Mouse (Mus musculus) splenic B cell, adult 2 months (primary cell): ENCODE data around the gene Dus2.

Experiments used
- DNase-seq: peaks from one replicate; pipeline ENCODE4 v3.0.0-alpha.2; 2011; ENCODE audit warnings: low read depth, low spot score
- H3K27me3 ChIP-seq: 2 replicates; pipeline ENCODE4 v1.6.1; 2012; ENCODE audit warnings: mild to moderate bottlenecking, low read length, moderate library complexity, mixed read lengths; ENCODE audit not compliant: control insufficient read depth, poor library complexity, insufficient read depth, severe bottlenecking
- H3K36me3 ChIP-seq: 2 replicates; pipeline ENCODE4 v1.6.1; 2012; ENCODE audit warnings: mild to moderate bottlenecking, low read length, moderate library complexity, mixed read lengths; ENCODE audit not compliant: control insufficient read depth, poor library complexity, insufficient read depth, severe bottlenecking

Dus2 gene

GRCm38 (mm10) chr8:106046872-106047559, 55.9 kb downstream of the Dus2 start:
- Histone ChIP-seq H3K27me3 (no peaks in the 10 kb centered on the region), H3K36me3 (peaks cover 3% of the 10 kb centered on the region; the same call in 1 of the 2 replicates)
- DNase-seq, result peak; percentile 16

- Histone ChIP-seq H3K36me3 (peaks cover 3% of the 10 kb centered on the region; the same call in 1 of the 2 replicates), H3K27me3 (no peaks in the 10 kb centered on the region)
- no peak for DNase-seq
These were observed 56.9 kb downstream of the Dus2 start for GRCm38 (mm10) chr8:106047854-106048630.

GRCm38 (mm10) chr8:106049840-106050239, 58.7 kb downstream of the Dus2 start:
- Histone ChIP-seq H3K36me3 (peaks cover 3% of the 10 kb centered on the region; the same call in 1 of the 2 replicates), H3K27me3 (no peaks in the 10 kb centered on the region)
- no peak for DNase-seq

DNA sequence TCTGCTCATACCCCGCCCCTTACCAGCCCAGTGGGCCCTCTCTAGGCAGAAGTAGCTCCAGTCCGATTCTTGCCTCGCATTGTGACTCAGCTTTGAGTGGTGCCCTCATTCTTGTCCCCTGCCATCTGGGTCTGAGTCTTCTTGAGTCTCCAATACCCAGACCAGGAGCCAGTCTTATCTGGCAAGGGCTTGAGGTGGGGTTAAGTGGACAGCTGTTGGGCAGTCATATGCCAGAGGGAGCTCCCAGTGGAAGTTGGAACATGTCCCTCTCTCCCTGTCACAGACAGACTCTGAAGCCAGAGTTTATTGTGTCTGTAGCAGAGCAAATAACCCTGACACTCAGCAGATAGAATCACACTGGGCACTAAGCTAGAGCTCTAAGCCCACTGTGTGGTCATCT, 59.9 kb downstream of the Dus2 start:
- peak; percentile 32 for DNase-seq
- H3K36me3 ChIP-seq, result peaks cover 3% of the 10 kb centered on the region; the same call in 1 of the 2 replicates

GRCm38 (mm10) chr8:106052510-106053089, 61.5 kb downstream of the Dus2 start:
- peak; percentile 96 for DNase-seq
- Histone ChIP-seq H3K27me3 (no peaks in the 10 kb centered on the region), H3K36me3 (peaks cover 3% of the 10 kb centered on the region; the same call in 1 of the 2 replicates)

More for the DNA sequence above, 59.9 kb downstream of the Dus2 start:
- no peaks in the 10 kb centered on the region for H3K27me3 ChIP-seq

- H3K27me3 ChIP-seq, result no peaks in the 10 kb centered on the region
- peaks cover 1% of the 10 kb centered on the region; the same call in 1 of the 2 replicates for H3K36me3 ChIP-seq
- DNase-seq, result peak; percentile 95
These were observed 63.2 kb downstream of the Dus2 start for GRCm38 (mm10) chr8:106054190-106054811.

GRCm38 (mm10) chr8:106055038-106055437, 63.9 kb downstream of the Dus2 start:
- Histone ChIP-seq H3K36me3 (peaks cover 1% of the 10 kb centered on the region; the same call in 1 of the 2 replicates), H3K27me3 (no peaks in the 10 kb centered on the region)

DNA sequence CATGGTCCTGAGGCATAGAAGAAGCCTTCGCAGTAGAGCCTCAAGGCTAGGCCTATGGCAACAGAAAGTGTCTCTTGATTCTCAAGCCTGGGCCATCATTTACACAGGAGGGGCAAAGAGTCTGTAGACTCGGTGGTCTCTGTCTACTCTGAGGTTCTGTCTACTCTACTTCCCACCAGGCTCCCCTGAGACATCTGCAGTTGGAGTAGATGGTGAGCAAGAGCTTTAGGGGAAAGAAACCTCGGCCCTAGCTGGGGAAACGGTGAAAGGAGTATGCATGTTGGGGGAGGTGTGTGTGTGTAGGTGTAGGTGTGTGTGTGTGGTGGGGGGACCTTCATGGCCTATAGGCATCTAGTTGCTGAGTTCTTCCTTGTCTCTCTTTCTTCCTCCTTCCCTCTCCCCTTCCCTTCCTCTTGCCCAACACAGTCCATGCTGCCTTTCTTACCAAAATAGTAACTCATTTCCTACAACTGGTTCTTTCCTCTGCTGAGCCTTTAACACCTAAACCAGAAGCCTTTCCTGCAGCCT, 65.4 kb downstream of the Dus2 start:
- Histone ChIP-seq H3K36me3 (no peaks in the 10 kb centered on the region), H3K27me3 (no peaks in the 10 kb centered on the region)
- DNase-seq, result no peak

More at GRCm38 (mm10) chr8:106055038-106055437, 63.9 kb downstream of the Dus2 start:
- peak; percentile 52 for DNase-seq

GRCm38 (mm10) chr8:106058731-106059612, 67.8 kb downstream of the Dus2 start, which contains the start of gene Nfatc3:
Nfatc3 (plus strand) TSS chr8:106058840.
- Histone ChIP-seq H3K27me3 (no peaks in the 10 kb centered on the region), H3K36me3 (no peaks in the 10 kb centered on the region)
- DNase-seq, result peak; percentile 98

DNA sequence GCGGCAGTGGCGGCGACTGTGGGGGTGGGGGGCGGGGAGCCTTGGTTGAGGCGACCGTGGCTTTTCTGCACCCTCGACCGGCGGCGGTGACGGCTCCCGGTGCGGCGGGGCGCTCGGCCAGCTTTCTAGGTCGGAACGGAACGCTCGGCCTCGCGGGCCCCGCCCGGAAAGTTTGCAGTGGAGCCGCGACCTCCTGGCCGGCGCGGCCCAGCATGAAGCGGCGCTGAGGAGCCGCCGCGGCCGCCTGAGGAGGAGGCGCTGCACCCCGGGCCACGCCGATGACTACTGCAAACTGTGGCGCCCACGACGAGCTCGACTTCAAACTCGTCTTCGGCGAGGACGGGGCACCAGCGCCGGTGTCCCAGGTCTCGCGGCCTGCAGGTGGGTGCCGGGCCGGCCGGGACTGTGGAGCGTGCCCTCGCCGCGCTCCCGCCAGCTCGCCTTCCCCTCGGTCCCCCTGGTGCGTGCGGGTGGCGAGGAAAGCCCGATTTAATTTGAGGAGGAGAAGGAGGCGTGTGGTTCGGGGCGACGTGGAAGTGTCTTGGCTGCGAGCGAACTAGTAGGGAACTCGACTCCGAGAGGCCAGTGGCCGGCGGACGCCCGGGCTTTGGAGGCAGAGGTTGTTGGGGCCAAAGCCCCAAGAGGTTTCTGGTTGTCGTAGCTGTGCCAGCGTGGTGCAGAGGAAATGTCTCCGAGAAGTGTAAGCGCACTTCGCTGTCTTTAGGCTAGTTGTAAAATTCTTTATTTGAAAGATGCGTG, 68.7 kb downstream of the Dus2 start:
- Histone ChIP-seq H3K36me3 (no peaks in the 10 kb centered on the region), H3K27me3 (no peaks in the 10 kb centered on the region)
- peak; percentile 59 for DNase-seq

DNA sequence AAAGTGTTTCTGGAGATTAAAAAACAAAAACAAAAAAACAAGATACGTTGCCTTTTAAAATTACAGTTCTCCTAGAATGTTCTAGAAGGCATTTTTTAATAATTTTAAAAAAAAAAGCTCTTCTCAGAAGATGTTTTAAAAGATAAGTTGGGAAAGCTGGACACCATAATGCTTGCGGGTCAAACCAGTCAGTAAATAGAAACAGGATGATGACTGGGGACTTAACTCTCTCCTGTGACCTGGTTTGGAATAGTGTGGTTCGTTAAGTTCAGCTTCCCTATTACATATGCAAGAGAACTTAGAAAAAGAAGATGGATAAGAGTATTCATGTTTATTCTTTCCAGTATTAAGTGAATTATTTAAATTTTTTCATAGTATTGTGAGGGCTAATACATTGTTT, 69.4 kb downstream of the Dus2 start:
- H3K36me3 ChIP-seq, result no peaks in the 10 kb centered on the region
- no peaks in the 10 kb centered on the region for H3K27me3 ChIP-seq
- no peak for DNase-seq

GRCm38 (mm10) chr8:106061686-106062085, 70.5 kb downstream of the Dus2 start:
- Histone ChIP-seq H3K27me3 (no peaks in the 10 kb centered on the region), H3K36me3 (no peaks in the 10 kb centered on the region)
- DNase-seq, result no peak

GRCm38 (mm10) chr8:106063046-106063445, 71.9 kb downstream of the Dus2 start:
- Histone ChIP-seq H3K36me3 (no peaks in the 10 kb centered on the region), H3K27me3 (no peaks in the 10 kb centered on the region)
- DNase-seq, result peak; percentile 57
